Mouse (Mus musculus): ENCODE results near the gene Armc5. TPM values are rescaled to one million over a fixed set of nuclear protein-coding genes. Genes with fewer than 3 reads are reported as not detected.

The Armc5 gene
- polyA plus RNA-seq, 1 experiment from 2014 or later: 22.0 TPM

DNA sequence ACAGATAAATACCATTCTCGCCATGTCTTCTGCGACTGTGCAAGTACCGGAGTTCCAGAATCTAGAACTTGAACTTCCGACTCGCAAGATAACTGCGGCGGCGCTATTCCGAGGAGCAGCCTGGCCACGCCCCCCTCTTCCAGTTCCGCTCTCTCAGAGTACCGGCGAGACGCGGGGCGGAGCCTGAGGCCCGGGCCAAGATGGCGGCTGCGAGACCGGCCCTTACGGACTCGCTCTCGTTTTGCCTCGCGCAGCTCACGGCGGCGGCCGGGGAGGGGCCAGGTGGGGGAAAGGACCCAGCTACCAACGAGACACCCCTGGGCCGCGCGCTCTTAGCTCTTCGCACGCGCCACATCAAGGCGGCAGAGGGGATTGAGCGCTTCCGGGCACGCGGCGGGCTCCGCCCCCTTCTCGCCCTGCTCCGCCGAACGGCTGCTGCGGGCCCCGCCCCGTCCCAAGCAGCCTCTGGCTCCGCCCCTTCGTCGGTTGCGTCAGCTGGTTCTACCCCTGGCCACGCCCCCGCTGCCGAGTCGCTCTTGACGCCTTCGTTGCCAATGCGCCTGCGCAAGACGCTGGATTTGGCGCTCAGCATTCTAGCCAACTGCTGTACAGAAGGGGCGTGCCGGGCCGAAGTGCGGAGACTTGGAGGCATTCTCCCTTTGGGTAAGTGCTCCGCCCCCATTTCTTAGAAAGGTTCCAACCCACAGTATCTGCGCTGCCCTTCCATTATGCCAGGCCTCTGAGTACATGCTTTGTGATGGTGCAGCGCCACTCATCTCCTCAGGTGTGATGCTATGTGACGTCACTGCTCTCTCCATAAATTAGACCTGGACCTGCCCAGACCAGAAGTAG is 1.0 kb downstream of the Armc5 start, which contains the start of gene 9130023H24Rik:
9130023H24Rik (minus strand) TSS at position 105 of the 852 bp plus-strand sequence.
- peak within 1 kb of the TSS; percentile 98 for H3K27ac ChIP-seq (ENCODE audit: low read depth)
- DNase-seq (peak; percentile 100), ATAC-seq (ENCODE audit: insufficient read depth) (peak; percentile 92)
- TF ChIP-seq CTCF (IDR thresholded peaks at IDR 0.05; ENCODE audit: low read depth): peak; percentile 49
- WGBS: under 1% methylated on average over 72 of the region's 72 CpGs
- peaks cover 8% of the 10 kb centered on the region for H3K4me1 ChIP-seq (ENCODE audit: insufficient read depth)
- peak within 1 kb of the TSS; percentile 73 for H3K4me3 ChIP-seq (ENCODE audit: low read depth, low read length)
- peak within 1 kb of the TSS; percentile 75 for H3K9ac ChIP-seq
- H3K4me2 ChIP-seq: peak within 1 kb of the TSS; percentile 84
- peaks cover 38% of the 10 kb centered on the region for H3K36me3 ChIP-seq (ENCODE audit: insufficient read depth)
- H3K27me3 ChIP-seq (ENCODE audit: insufficient read depth, low read length): no peaks in the 10 kb centered on the region
- H3K9me3 ChIP-seq (ENCODE audit: low read depth, low read length): no peaks in the 10 kb centered on the region

DNA sequence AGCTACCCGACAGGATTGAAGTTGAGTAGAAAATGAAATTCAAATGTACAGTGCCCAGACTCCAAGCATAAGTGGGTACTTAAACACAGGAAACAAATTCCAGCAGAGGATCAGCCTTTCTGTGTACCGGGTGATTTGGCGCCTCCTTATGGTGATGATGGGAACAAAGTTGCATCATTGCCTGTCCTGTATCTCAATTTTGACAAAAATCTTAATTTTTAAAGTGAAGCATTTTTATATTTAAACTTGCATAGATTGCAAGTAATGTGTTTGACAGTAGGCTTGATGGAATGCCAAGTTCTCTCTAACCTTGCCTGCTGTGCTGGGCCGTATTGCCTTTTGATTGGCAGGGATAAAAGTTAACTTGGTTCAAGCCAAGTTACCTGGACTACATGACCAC is 1.8 kb downstream of the Armc5 start:
- WGBS: 17% methylated on average over 4 of the region's 4 CpGs
- Histone ChIP-seq H3K9me3 (ENCODE audit: low read depth, low read length) (no peaks in the 10 kb centered on the region), H3K4me1 (ENCODE audit: insufficient read depth) (peaks cover 8% of the 10 kb centered on the region), H3K36me3 (ENCODE audit: insufficient read depth) (peaks cover 42% of the 10 kb centered on the region), H3K4me3 (ENCODE audit: low read depth, low read length) (peak overlapping the region; percentile 73), H3K27me3 (ENCODE audit: insufficient read depth, low read length) (no peaks in the 10 kb centered on the region), H3K27ac (ENCODE audit: low read depth) (peak overlapping the region; percentile 98), H3K4me2 (peak overlapping the region; percentile 84), H3K9ac (peak overlapping the region; percentile 52)
- peak; percentile 72 for TF ChIP-seq CTCF (IDR thresholded peaks at IDR 0.05; ENCODE audit: low read depth)
- ATAC-seq (ENCODE audit: insufficient read depth): peak; percentile 20; the same call in 1 of the 2 replicates
- peak; percentile 85 for DNase-seq

DNA sequence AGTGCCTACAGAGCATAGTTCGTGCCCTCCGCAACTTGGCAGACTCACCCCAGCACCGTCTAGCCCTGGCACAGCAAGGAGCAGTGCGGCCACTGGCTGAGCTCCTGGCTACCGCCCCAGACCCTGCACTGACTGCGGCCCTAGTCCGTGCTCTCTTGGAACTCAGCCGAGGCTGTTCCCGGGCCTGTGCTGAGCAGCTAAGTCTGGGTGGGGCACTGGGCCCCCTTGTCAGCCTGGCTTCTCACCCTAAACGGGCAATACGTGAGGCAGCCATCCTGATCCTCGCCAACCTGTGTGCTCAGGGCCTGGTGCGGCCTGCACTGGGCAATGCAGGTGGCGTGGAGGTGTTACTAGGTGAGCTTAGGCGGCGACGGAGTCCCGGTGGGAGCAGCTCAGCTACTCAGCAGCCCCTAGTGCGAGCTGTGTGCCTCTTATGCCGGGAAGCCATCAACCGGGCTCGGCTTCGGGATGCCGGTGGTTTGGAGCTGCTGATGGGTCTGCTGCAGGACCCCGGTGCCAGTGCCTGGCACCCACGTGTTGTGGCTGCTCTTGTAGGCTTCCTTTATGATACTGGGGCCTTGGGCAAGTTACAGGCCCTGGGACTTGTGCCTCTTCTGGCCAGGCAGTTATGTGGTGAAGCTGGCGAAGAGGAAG is 3.1 kb downstream of the Armc5 start:
- Histone ChIP-seq H3K27ac (ENCODE audit: low read depth) (no peak overlapping the region), H3K4me2 (no peak overlapping the region), H3K27me3 (ENCODE audit: insufficient read depth, low read length) (no peaks in the 10 kb centered on the region), H3K9me3 (ENCODE audit: low read depth, low read length) (no peaks in the 10 kb centered on the region), H3K36me3 (ENCODE audit: insufficient read depth) (peaks cover 54% of the 10 kb centered on the region), H3K4me1 (ENCODE audit: insufficient read depth) (peaks cover 8% of the 10 kb centered on the region), H3K4me3 (ENCODE audit: low read depth, low read length) (no peak overlapping the region), H3K9ac (no peak overlapping the region; the same call in 1 of the 2 replicates)
- WGBS: 94% methylated on average over 27 of the region's 27 CpGs
- no peak for TF ChIP-seq CTCF (IDR thresholded peaks at IDR 0.05; ENCODE audit: low read depth)
- ATAC-seq (ENCODE audit: insufficient read depth): no peak
- no peak for DNase-seq

DNA sequence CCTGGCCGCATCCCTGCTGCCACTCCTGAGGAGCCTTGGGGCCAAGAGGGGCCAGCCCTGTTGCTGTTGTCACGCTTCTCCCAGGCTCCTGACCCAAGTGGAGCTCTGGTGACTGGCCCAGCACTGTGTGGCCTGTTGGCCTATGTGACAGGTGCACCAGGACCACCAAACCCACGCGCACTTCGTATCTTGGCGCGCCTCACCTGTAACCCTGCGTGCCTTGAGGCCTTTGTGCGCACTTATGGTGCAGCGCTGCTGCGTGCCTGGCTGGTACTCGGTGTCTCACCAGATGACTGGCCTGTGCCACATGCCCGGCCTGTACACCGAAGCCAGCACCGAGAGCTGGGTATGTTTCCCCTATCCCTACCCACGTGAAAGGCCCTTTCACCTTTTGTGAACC is 5.2 kb downstream of the Armc5 start:
- TF ChIP-seq CTCF (IDR thresholded peaks at IDR 0.05; ENCODE audit: low read depth): no peak
- no peak for ATAC-seq (ENCODE audit: insufficient read depth)
- Histone ChIP-seq H3K36me3 (ENCODE audit: insufficient read depth) (peaks cover 54% of the 10 kb centered on the region), H3K4me3 (ENCODE audit: low read depth, low read length) (no peak overlapping the region), H3K9me3 (ENCODE audit: low read depth, low read length) (no peaks in the 10 kb centered on the region), H3K27ac (ENCODE audit: low read depth) (no peak overlapping the region), H3K4me1 (ENCODE audit: insufficient read depth) (peaks cover 15% of the 10 kb centered on the region), H3K27me3 (ENCODE audit: insufficient read depth, low read length) (no peaks in the 10 kb centered on the region), H3K4me2 (no peak overlapping the region), H3K9ac (no peak overlapping the region)
- WGBS: 93% methylated on average over 16 of the region's 16 CpGs
- DNase-seq: no peak

DNA sequence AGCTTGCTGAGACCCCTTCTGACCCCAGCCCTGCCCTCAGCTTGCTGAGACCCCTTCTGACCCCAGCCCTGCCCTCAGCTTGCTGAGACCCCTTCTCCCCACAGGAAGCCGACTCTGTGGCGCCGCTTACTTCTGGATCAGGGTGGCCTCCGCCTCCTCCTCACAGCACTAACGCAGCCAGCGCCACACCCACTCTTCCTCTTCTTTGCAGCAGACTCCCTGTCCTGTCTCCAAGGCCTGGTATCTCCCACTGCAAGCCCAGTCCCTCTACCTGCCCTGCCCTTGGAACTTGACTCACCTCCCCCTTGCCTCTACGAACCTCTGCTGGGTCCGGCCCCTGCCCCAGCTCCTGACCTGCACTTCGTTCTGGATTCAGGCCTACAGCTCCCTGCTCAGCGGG is 6.8 kb downstream of the Armc5 start:
- H3K9ac ChIP-seq: no peak overlapping the region
- DNase-seq (no peak), ATAC-seq (ENCODE audit: insufficient read depth) (no peak)
- no peak overlapping the region for H3K4me2 ChIP-seq
- 66% methylated on average over 10 of the region's 10 CpGs for WGBS
- H3K9me3 ChIP-seq (ENCODE audit: low read depth, low read length): no peaks in the 10 kb centered on the region
- H3K27ac ChIP-seq (ENCODE audit: low read depth): no peak overlapping the region
- H3K4me3 ChIP-seq (ENCODE audit: low read depth, low read length): no peak overlapping the region
- no peak for TF ChIP-seq CTCF (IDR thresholded peaks at IDR 0.05; ENCODE audit: low read depth)
- H3K4me1 ChIP-seq (ENCODE audit: insufficient read depth): peaks cover 15% of the 10 kb centered on the region
- H3K36me3 ChIP-seq (ENCODE audit: insufficient read depth): peaks cover 57% of the 10 kb centered on the region
- H3K27me3 ChIP-seq (ENCODE audit: insufficient read depth, low read length): no peaks in the 10 kb centered on the region

DNA sequence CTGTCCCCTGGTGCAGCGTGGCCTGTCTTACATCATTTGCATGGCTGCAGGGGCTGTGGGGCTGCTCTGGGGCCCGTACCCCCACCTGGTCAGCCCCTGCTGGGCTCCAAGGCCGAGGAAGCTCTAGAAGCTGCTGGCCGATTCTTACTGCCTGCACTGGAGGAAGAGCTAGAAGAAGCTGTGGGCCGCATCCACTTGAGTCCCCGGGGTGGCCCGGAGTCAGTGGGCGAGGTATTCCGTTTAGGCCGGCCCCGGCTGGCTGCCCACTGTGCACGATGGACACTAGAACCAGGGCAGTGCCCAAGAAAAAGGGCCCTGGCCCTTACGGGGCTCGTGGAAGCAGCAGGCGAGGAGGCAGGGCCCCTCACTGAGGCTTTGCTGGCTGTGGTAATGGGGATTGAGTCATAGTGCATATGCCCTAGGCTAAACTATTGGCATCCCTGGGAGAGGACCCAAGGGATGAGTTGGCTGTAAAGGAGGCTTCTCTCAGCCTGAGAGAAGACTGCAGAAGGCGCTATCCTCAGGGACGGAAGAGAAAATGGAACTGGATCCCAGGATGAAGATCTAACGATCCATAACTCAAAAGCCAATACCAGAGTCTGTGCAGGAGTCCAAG is 7.4 kb downstream of the Armc5 start:
- no peak for TF ChIP-seq CTCF (IDR thresholded peaks at IDR 0.05; ENCODE audit: low read depth)
- WGBS: 87% methylated on average over 18 of the region's 18 CpGs

DNA sequence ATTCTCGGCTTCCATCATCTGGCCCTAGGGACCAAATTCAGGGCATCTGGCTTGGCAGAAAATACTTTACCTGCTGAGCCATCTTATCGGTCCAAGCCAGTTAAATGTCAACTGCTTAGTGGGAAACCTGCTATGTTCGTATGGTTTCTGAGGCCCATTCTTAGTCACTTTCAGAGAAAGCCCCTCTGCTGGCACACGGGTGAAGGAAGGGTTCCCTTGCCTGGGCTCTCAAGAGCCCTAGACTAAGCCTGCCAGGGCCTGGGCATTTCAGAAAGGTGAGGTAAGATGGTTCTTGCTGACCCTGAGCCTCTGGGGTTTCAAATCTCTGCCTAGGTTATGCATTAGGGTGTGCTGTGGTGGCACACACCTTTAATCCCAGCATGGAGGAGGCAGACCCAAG is 8.4 kb downstream of the Armc5 start:
- 87% methylated on average over 4 of the region's 4 CpGs for WGBS
- Histone ChIP-seq H3K27me3 (ENCODE audit: insufficient read depth, low read length) (no peaks in the 10 kb centered on the region), H3K9ac (peak overlapping the region; percentile 74; the same call in 1 of the 2 replicates), H3K4me2 (peak overlapping the region; percentile 73), H3K4me3 (ENCODE audit: low read depth, low read length) (no peak overlapping the region), H3K4me1 (ENCODE audit: insufficient read depth) (peaks cover 9% of the 10 kb centered on the region), H3K9me3 (ENCODE audit: low read depth, low read length) (no peaks in the 10 kb centered on the region), H3K36me3 (ENCODE audit: insufficient read depth) (peaks cover 59% of the 10 kb centered on the region), H3K27ac (ENCODE audit: low read depth) (peak overlapping the region; percentile 96)
- TF ChIP-seq CTCF (IDR thresholded peaks at IDR 0.05; ENCODE audit: low read depth): no peak
- ATAC-seq (ENCODE audit: insufficient read depth) (no peak), DNase-seq (no peak)

More for the DNA sequence above, 7.4 kb downstream of the Armc5 start:
- H3K9me3 ChIP-seq (ENCODE audit: low read depth, low read length): no peaks in the 10 kb centered on the region
- H3K9ac ChIP-seq: no peak overlapping the region
- DNase-seq (no peak), ATAC-seq (ENCODE audit: insufficient read depth) (no peak)
- H3K27me3 ChIP-seq (ENCODE audit: insufficient read depth, low read length): no peaks in the 10 kb centered on the region
- peaks cover 60% of the 10 kb centered on the region for H3K36me3 ChIP-seq (ENCODE audit: insufficient read depth)
- no peak overlapping the region for H3K4me3 ChIP-seq (ENCODE audit: low read depth, low read length)
- no peak overlapping the region for H3K4me2 ChIP-seq
- no peak overlapping the region for H3K27ac ChIP-seq (ENCODE audit: low read depth)
- peaks cover 10% of the 10 kb centered on the region for H3K4me1 ChIP-seq (ENCODE audit: insufficient read depth)
